Mouse (Mus musculus) heart, postnatal 10 days (tissue): ENCODE measurements at regions not wholly inside any gene's neighbourhood (a gene's known extent, or its start where the extent isn't known, plus 50 kb on each side); places are given as distances from the start of the nearest gene placed in this dataset.
A peak's percentile ranks its signal among the peaks of the same experiment; 100 is the strongest.

Source experiments
- DNase-seq, 2 experiments: peaks; one replicate each; pipeline ENCODE4 v3.0.0; 2021
- intact Hi-C: fragments of 180-260 bp; cut with DNase I; formaldehyde crosslinking; loops from one replicate; pipeline ENCODE4 v1.15.1; 2025

DNA sequence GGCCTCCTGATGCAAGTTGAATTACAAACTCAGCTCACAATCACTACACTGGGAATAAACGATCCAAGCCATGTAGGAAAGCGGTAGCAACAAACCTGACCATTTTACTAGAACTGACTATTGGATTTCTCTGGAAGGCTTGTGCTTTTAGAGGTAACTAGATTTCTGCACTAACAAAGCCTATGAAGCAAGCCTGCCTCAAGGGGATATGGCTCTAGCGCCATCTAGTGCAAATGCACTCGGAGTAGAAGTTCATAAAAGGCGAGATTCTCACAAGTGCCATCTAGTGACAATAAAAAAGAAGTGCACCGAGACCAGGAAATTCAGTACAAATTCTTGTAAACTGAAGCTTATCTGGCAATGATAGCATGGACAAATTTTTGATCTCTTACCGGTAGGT, 364.9 kb upstream of the Fmr1 start:
- peak; percentile 70 to 73 for DNase-seq
- intact Hi-C loops = loop anchor here (5.0 to 10.0 kb wide), 2 partner anchors 271 to 1656 kb away; no protein-coding TSS in a partner anchor
